Mouse (Mus musculus): ENCODE data around the gene Stab2.

- TF ChIP-seq POLR2A (IDR thresholded peaks at IDR 0.05; ENCODE audit: borderline replicate concordance, low read depth, low read length) (no peak), CTCF (IDR thresholded peaks at IDR 0.05; ENCODE audit: low read depth, low read length) (no peak)
Measured at GRCm38 (mm10) chr10:86952696-86953095, 55.1 kb downstream of the Stab2 start.
